Mouse (Mus musculus): ENCODE measurements around the gene Ubl4a. TPM values are rescaled to one million over a fixed set of nuclear protein-coding genes. Genes with fewer than 3 reads are reported as not detected.
"Not testable (repeated sequence)": the region's sequence is repeated elsewhere in the genome, so short reads cannot be mapped to it uniquely, and the experiment has no call there.

The Ubl4a gene
- 10 to 100 TPM; 58.7 to 59.2 TPM for total RNA-seq (2021)

GRCm38 (mm10) chrX:74372888-74373549 lies at the start of gene Ubl4a, which contains the start of gene Slc10a3:
TSS of gene Ubl4a (minus strand) at chrX:74373218.
TSS of gene Slc10a3 (minus strand) at chrX:74373349.
- intact Hi-C loops (cut with DNase I) = no loop called here
- DNase-seq (ENCODE audit: extremely low spot score in 1 of 2, low spot score in 2 of 2) = peak; percentile 73 to 92

GRCm38 (mm10) chrX:74413377-74413776 lies 40.4 kb upstream of the Ubl4a start:
- intact Hi-C loops (cut with DNase I) = loop anchor here (2.0 kb wide), 1 partner anchor 165 kb away; the partner anchor contains the start of gene Flna
- peak; percentile 57 to 67 for DNase-seq (ENCODE audit: extremely low spot score in 1 of 2, low spot score in 2 of 2)

GRCm38 (mm10) chrX:74408340-74408739 lies 35.3 kb upstream of the Ubl4a start:
- intact Hi-C loops (cut with DNase I) = no loop called here
- no peak for DNase-seq (ENCODE audit: extremely low spot score in 1 of 2, low spot score in 2 of 2)

GRCm38 (mm10) chrX:74400136-74400535 lies 27.1 kb upstream of the Ubl4a start:
- DNase-seq (ENCODE audit: extremely low spot score in 1 of 2, low spot score in 2 of 2) = no peak
- intact Hi-C loops (cut with DNase I) = no loop called here

GRCm38 (mm10) chrX:74392535-74393443 lies 19.8 kb upstream of the Ubl4a start, which contains the start of the genes Fam3a and Ikbkg:
TSS of gene Fam3a (minus strand) at chrX:74393272.
TSS of gene Ikbkg (plus strand) at chrX:74393290.
- intact Hi-C loops (cut with DNase I) = no loop called here
- peak; percentile 60 to 91 for DNase-seq (ENCODE audit: extremely low spot score in 1 of 2, low spot score in 2 of 2)

GRCm38 (mm10) chrX:74388153-74388552 lies 15.1 kb upstream of the Ubl4a start:
- no peak for DNase-seq (ENCODE audit: extremely low spot score in 1 of 2, low spot score in 2 of 2)

GRCm38 (mm10) chrX:74384451-74384850 lies 11.4 kb upstream of the Ubl4a start:
- intact Hi-C loops (cut with DNase I) = no loop called here
- DNase-seq (ENCODE audit: extremely low spot score in 1 of 2, low spot score in 2 of 2) = no peak

More at GRCm38 (mm10) chrX:74388153-74388552, 15.1 kb upstream of the Ubl4a start:
- intact Hi-C loops (cut with DNase I) = no loop called here

- intact Hi-C loops (cut with DNase I) = no loop called here
- peak; percentile 31 to 83 for DNase-seq (ENCODE audit: extremely low spot score in 1 of 2, low spot score in 2 of 2)
These were observed 4.7 kb downstream of the Ubl4a start for GRCm38 (mm10) chrX:74368209-74368909.

GRCm38 (mm10) chrX:74367512-74367911 lies 5.5 kb downstream of the Ubl4a start:
- intact Hi-C loops (cut with DNase I) = no loop called here
- DNase-seq (ENCODE audit: extremely low spot score in 1 of 2, low spot score in 2 of 2) = no peak

- intact Hi-C loops (cut with DNase I) = no loop called here
- no peak for DNase-seq (ENCODE audit: extremely low spot score in 1 of 2, low spot score in 2 of 2)
These were observed 13.8 kb downstream of the Ubl4a start for GRCm38 (mm10) chrX:74359171-74359570.

GRCm38 (mm10) chrX:74357069-74357468 lies 15.9 kb downstream of the Ubl4a start:
- intact Hi-C loops (cut with DNase I); DNase-seq (ENCODE audit: extremely low spot score in 1 of 2, low spot score in 2 of 2): not testable (repeated sequence)

- DNase-seq (ENCODE audit: extremely low spot score in 1 of 2, low spot score in 2 of 2) = peak; percentile 63 to 91
- intact Hi-C loops (cut with DNase I) = no loop called here
These were observed 19.6 kb downstream of the Ubl4a start, which contains the start of gene Lage3 for GRCm38 (mm10) chrX:74353467-74353770. TSS of gene Lage3 (minus strand) at chrX:74353618.

- intact Hi-C loops (cut with DNase I) = no loop called here
- no peak for DNase-seq (ENCODE audit: extremely low spot score in 1 of 2, low spot score in 2 of 2)
These were observed 20.2 kb downstream of the Ubl4a start for GRCm38 (mm10) chrX:74352645-74353466.

- DNase-seq (ENCODE audit: extremely low spot score in 1 of 2, low spot score in 2 of 2) = no peak
- intact Hi-C loops (cut with DNase I) = no loop called here
These were observed 42.7 kb downstream of the Ubl4a start for GRCm38 (mm10) chrX:74330166-74330930.

GRCm38 (mm10) chrX:74329215-74329671 lies 43.8 kb downstream of the Ubl4a start:
- intact Hi-C loops (cut with DNase I) = no loop called here
- DNase-seq (ENCODE audit: extremely low spot score in 1 of 2, low spot score in 2 of 2) = no peak

GRCm38 (mm10) chrX:74328725-74329161 lies 44.3 kb downstream of the Ubl4a start, which contains the start of gene Plxna3:
TSS of gene Plxna3 (plus strand) at chrX:74329066.
- intact Hi-C loops (cut with DNase I) = no loop called here

More at GRCm38 (mm10) chrX:74328725-74329161, 44.3 kb downstream of the Ubl4a start, which contains the start of gene Plxna3:
- DNase-seq (ENCODE audit: extremely low spot score in 1 of 2, low spot score in 2 of 2) = peak; percentile 41 to 79

All from left cerebral cortex, postnatal 10 days (tissue).